Mouse (Mus musculus) erythroblast, embryonic 14.5 days (primary cell): Measurements from ENCODE around the gene Rae1.

ENCODE experiments used
- GATA1 ChIP-seq: IDR thresholded peaks from 2 replicates; pipeline ENCODE4 v1.6.1; 2012; ENCODE audit warnings: low read length, inconsistent platforms, mixed read lengths
- TAL1 ChIP-seq: IDR thresholded peaks from 3 replicates; pipeline ENCODE4 v1.6.1; 2012; ENCODE audit warnings: low read length, inconsistent platforms, mixed read lengths

DNA sequence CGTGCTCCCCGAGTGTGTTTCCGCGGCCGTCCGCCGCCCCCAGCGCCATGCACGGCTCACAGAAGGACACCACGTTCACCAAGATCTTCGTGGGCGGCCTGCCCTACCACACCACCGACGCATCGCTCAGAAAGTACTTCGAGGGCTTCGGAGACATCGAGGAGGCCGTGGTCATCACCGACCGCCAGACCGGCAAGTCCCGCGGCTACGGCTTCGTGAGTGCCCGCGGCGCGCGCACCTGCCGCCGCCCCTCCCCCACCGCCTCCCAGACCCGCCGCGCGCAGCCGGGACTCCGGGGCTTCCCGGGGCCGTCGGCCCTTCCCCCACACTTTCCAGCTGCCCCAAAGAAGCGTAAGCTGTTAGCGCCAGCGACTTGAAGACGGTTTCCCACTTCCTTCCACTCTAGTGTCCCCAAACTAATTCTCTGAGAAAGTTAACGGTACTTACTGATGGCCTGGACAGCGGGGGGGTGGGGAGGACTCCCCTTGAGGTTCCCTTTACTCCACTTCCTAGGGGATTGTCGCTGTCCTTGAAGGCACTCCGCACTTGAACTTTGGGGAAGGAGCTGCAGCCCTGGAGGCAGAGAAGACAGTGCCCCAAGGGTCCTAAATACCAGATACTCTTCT lies 22.3 kb downstream of the Rae1 start:
- TF ChIP-seq TAL1: no peak
- no peak for TF ChIP-seq GATA1
